Mouse (Mus musculus) kidney, adult 2 months (tissue): ENCODE results near the gene Hoxa7.

ENCODE experiments used
- CTCF ChIP-seq: fragments of 200-500 bp; conservative IDR thresholded peaks from 2 replicates; pipeline ENCODE4 v1.5.1; 2011; ENCODE audit warnings: low read depth, mild to moderate bottlenecking, control low read depth, low read length, moderate library complexity, mixed read lengths; ENCODE audit not compliant: insufficient read depth, insufficient read length
- POLR2A ChIP-seq: fragments of 200-500 bp; IDR thresholded peaks from one replicate; pipeline ENCODE4 v1.6.1; 2011; ENCODE audit warnings: low read depth, low read length, control low read depth

- TF ChIP-seq CTCF (no peak), POLR2A (no peak)
These were observed 24.1 kb upstream of the Hoxa7 start, which contains the start of gene Hoxa11 for GRCm38 (mm10) chr6:52245757-52246142.
